Mouse (Mus musculus) kidney, adult 2 months (tissue): ENCODE data around the gene Rnf145.

Experiments
- CTCF ChIP-seq: fragments of 200-500 bp; conservative IDR thresholded peaks from 2 replicates; pipeline ENCODE4 v1.5.1; 2011; ENCODE audit warnings: low read depth, mild to moderate bottlenecking, control low read depth, low read length, moderate library complexity, mixed read lengths; ENCODE audit not compliant: insufficient read depth, insufficient read length
- POLR2A ChIP-seq: fragments of 200-500 bp; IDR thresholded peaks from one replicate; pipeline ENCODE4 v1.6.1; 2011; ENCODE audit warnings: low read depth, low read length, control low read depth

DNA sequence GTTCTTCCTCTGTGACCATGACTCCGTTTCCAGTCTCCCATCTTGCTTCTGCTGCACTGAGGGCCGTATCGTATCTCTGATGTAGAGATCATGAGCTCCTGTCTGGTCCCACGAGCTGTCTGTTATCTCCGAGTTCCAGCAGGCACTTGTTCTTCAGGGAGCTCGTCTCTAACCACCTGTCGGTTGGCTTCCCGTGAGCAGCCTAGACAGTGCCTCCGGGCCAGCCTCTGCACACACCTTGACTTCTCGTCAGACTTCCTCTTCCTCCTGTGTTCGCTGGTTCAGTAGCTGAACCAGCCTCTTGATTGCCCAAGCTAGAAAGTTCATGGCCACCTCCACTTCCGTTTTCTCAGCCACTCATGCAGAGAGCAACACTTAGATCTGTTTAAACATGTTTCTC, 10.4 kb downstream of the Rnf145 start:
- TF ChIP-seq POLR2A (no peak), CTCF (no peak)
